Mouse (Mus musculus): Measurements from ENCODE around the gene Fxyd3. TPM values are rescaled to one million over a fixed set of nuclear protein-coding genes. Genes with fewer than 3 reads are reported as not detected.
A peak's percentile ranks its signal among the peaks of the same experiment; 100 is the strongest.

Fxyd3 gene
- total and polyA plus RNA-seq, 3 experiments, result not detected

DNA sequence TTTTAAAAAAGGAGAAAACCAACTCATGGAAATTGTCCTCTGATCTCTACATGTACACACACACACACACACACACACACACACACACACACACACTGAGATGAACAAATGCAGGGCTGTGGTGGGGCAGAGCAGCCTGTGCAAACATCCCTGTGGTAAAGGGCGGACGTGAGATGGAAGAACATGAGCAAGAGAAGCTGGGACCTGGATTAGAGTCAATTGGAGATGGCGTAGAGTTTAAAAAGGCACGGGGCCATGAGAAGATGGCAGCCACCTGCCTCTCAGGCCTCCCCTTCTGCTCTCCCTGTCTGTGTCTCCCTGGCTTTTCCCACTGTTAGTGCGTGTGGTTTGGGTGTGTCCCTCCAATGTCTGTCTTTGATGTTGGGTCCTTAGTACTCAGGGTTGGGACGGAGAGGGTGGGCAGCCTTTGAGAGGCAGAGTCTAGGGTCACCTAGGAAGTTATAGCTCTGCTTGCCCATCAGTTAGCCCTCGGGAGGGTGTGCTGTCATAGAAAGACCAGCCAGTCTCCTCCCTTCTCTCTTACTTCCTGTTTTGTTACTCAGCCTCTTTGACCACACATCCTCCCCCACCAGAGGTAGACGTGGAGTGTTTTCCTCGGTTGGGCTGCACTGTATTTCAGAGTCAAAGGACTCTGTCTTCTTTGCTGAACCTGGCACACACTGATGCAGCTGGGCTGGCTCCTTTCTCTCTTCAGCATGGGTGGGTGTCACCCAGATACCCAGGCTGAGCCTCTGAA lies 42.9 kb downstream of the Fxyd3 start:
- Histone ChIP-seq H3K4me1 (ENCODE audit: control insufficient read depth in 1 of 2, insufficient read depth in 2 of 2, low read length in 2 of 2) (peaks cover 14 to 33% of the 10 kb centered on the region in 2 experiments), H3K4me3 (ENCODE audit: control insufficient read depth in 1 of 2, insufficient read depth in 1 of 2, low read depth in 2 of 2, low read length in 2 of 2) (peak overlapping the region; percentile 6 to 8; a peak in 2 of 4 replicates), H3K27ac (ENCODE audit: control insufficient read depth, low read depth, low read length) (peak overlapping the region; percentile 91), H3K9ac (ENCODE audit: control insufficient read depth, low read depth, low read length, poor library complexity, severe bottlenecking) (peak overlapping the region; percentile 70), H3K79me2 (ENCODE audit: control insufficient read depth, insufficient read depth, low read length, poor library complexity) (no peaks in the 10 kb centered on the region; the same call in 1 of the 2 replicates), H3K27me3 (ENCODE audit: control insufficient read depth in 1 of 2, insufficient read depth in 2 of 2, low read length in 2 of 2) (no peaks in the 10 kb centered on the region), H3K36me3 (ENCODE audit: control insufficient read depth in 1 of 2, insufficient read depth in 2 of 2, low read length in 2 of 2) (peaks cover 0 to 20% of the 10 kb centered on the region in 2 experiments; a peak in 2 of 4 replicates), H3K9me3 (replicated peaks; ENCODE audit: insufficient read depth, low read length) (no peaks in the 10 kb centered on the region)
- DNase-seq (ENCODE audit: low read depth, low spot score), result peak; percentile 81
- peak; percentile 68 for TF ChIP-seq SIN3A (IDR thresholded peaks at IDR 0.05; ENCODE audit: low read length)
- TF ChIP-seq HCFC1 (IDR thresholded peaks at IDR 0.05; ENCODE audit: low read depth, low read length), result 0 out of 2 replicates have a peak, but pooled peaks have one; percentile 25
- TF ChIP-seq POLR2AphosphoS2 (IDR thresholded peaks at IDR 0.05; ENCODE audit: low read length), result no peak
- TF ChIP-seq POLR2AphosphoS5 (IDR thresholded peaks at IDR 0.05; ENCODE audit: borderline replicate concordance, low read depth, low read length), result no peak
- no peak for TF ChIP-seq BHLHE40 (IDR thresholded peaks at IDR 0.05; ENCODE audit: borderline replicate concordance, low read depth, low read length)
- peak; percentile 29; the same call in 1 of the 2 replicates for TF ChIP-seq USF1 (IDR thresholded peaks at IDR 0.05; ENCODE audit: low read depth, low read length)
- peak; percentile 31; the same call in 1 of the 2 replicates for TF ChIP-seq GATA1 (IDR thresholded peaks at IDR 0.05; ENCODE audit: low read depth, low read length)
- TF ChIP-seq RCOR1 (IDR thresholded peaks at IDR 0.05; ENCODE audit: low read depth, low read length), result no peak
- TF ChIP-seq EP300 (IDR thresholded peaks at IDR 0.05; ENCODE audit: low read depth in 1 of 2, low read length in 2 of 2), result 0 out of 4 replicates have a peak, but pooled peaks of 1 of the 2 experiments have one; percentile 43
- no peak for TF ChIP-seq MYB (IDR thresholded peaks at IDR 0.05; ENCODE audit: low read depth, low read length)
- no peak for TF ChIP-seq JUND (IDR thresholded peaks at IDR 0.05; ENCODE audit: low read depth, low read length)
- TF ChIP-seq CTCF (IDR thresholded peaks at IDR 0.05 in 2 of 3, conservative IDR thresholded peaks at IDR 0.05 in 1 of 3; ENCODE audit: control insufficient read depth in 1 of 3, insufficient read depth in 1 of 3, low read depth in 2 of 3, low read length in 3 of 3, poor library complexity in 1 of 3, severe bottlenecking in 1 of 3), result no peak
- no peak for TF ChIP-seq ZNF384 (IDR thresholded peaks at IDR 0.05; ENCODE audit: low read depth, low read length)
- TF ChIP-seq NELFE (IDR thresholded peaks at IDR 0.05; ENCODE audit: low read depth, low read length), result no peak; the same call in 1 of the 2 replicates
- no peak for TF ChIP-seq UBTF (IDR thresholded peaks at IDR 0.05; ENCODE audit: borderline replicate concordance, insufficient read depth, low read depth, low read length)
- no peak for TF ChIP-seq MEF2A (IDR thresholded peaks at IDR 0.05; ENCODE audit: extremely low read depth, insufficient replicate concordance, low read depth, low read length, poor library complexity, severe bottlenecking)
- TF ChIP-seq MAZ (IDR thresholded peaks at IDR 0.05; ENCODE audit: low read depth, low read length), result 0 out of 2 replicates have a peak, but pooled peaks have one; percentile 18
- TF ChIP-seq RAD21 (IDR thresholded peaks at IDR 0.05; ENCODE audit: low read depth, low read length), result no peak
- TF ChIP-seq GABPA (IDR thresholded peaks at IDR 0.05; ENCODE audit: low read depth, low read length), result no peak
- TF ChIP-seq ZC3H11A (IDR thresholded peaks at IDR 0.05; ENCODE audit: low read depth, low read length), result no peak
- TF ChIP-seq ETS1 (IDR thresholded peaks at IDR 0.05; ENCODE audit: low read depth, low read length), result peak; percentile 37; the same call in 1 of the 2 replicates
- TF ChIP-seq SMC3 (IDR thresholded peaks at IDR 0.05; ENCODE audit: low read depth, low read length), result no peak
- TF ChIP-seq MAX (IDR thresholded peaks at IDR 0.05; ENCODE audit: low read length), result no peak
- TF ChIP-seq MYC (IDR thresholded peaks at IDR 0.05; ENCODE audit: low read depth, low read length), result no peak
- TF ChIP-seq USF2 (IDR thresholded peaks at IDR 0.05; ENCODE audit: borderline replicate concordance in 1 of 2, insufficient read depth in 1 of 2, low read depth in 1 of 2, low read length in 2 of 2), result no peak
- no peak for TF ChIP-seq ZKSCAN1 (IDR thresholded peaks at IDR 0.05; ENCODE audit: low read depth, low read length)
- TF ChIP-seq CHD2 (IDR thresholded peaks at IDR 0.05; ENCODE audit: low read length), result no peak; the same call in 1 of the 2 replicates
- no peak for TF ChIP-seq TAL1 (IDR thresholded peaks at IDR 0.05; ENCODE audit: low read length)
- TF ChIP-seq TCF12 (IDR thresholded peaks at IDR 0.05; ENCODE audit: low read depth, low read length), result no peak
- no peak for TF ChIP-seq ZMIZ1 (IDR thresholded peaks at IDR 0.05; ENCODE audit: low read depth, low read length)
- no peak for TF ChIP-seq CHD1 (IDR thresholded peaks at IDR 0.05; ENCODE audit: low read depth, low read length)
- TF ChIP-seq ELF1 (IDR thresholded peaks at IDR 0.05; ENCODE audit: low read depth, low read length), result peak; percentile 72
- no peak for TF ChIP-seq MAFK (IDR thresholded peaks at IDR 0.05; ENCODE audit: borderline replicate concordance, low read depth, low read length)
- no peak for TF ChIP-seq KAT2A (conservative IDR thresholded peaks at IDR 0.05; ENCODE audit: low read depth, low read length)
- no peak for TF ChIP-seq E2F4 (IDR thresholded peaks at IDR 0.05; ENCODE audit: borderline replicate concordance, low read depth, low read length)

All from MEL (cell line).